Mouse (Mus musculus): Measurements from ENCODE around the gene Ehd2. TPM values are rescaled to one million over a fixed set of nuclear protein-coding genes. Genes with fewer than 3 reads are reported as not detected.

The Ehd2 gene
- total and polyA plus RNA-seq, 3 experiments = 0.15 to 0.38 (median 0.33) TPM

DNA sequence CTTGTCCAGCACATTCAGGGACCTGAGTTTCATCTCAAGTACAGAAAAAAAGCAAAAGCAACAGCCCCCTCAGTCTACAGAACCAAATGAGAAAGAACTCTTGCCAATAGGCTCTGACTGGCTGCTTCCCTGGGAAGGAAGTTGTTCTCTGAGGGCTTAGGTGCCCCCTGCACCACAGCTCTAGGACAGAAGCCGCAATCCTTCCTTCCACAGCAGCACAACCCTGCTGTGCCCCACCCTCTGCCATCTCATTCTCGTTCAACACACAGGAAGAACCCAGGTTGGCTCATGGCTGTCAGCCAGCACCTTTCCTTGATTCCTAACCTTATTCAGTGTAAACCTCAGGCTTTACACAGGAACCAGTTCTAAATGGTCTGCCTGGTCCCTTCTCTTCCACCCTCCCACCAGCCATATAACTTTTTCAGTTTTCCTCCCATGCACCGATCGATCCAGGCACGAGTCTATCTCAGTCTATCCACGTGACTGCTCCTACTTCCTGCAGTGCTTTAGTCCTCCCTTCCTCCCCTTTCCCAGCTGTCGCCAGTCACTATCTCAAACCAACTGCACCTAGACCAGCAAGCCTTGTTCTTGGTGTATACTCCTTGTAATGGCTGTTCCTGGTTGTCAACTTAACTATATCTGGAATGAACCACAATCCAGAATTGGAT lies 44.2 kb upstream of the Ehd2 start:
- H3K4me1 ChIP-seq (ENCODE audit: insufficient read depth, low read depth, low read length) = peaks cover 3% of the 10 kb centered on the region; the same call in 1 of the 2 replicates
- H3K9me3 ChIP-seq (replicated peaks) = no peaks in the 10 kb centered on the region
- H3K27me3 ChIP-seq (ENCODE audit: insufficient read depth, low read length) = no peaks in the 10 kb centered on the region
- H3K4me3 ChIP-seq (ENCODE audit: low read depth, low read length) = no peak overlapping the region
- no peak for ATAC-seq (ENCODE audit: extremely low read depth, insufficient number of reproducible peaks, low FRiP score, poor library complexity, severe bottlenecking)
- peaks cover 59% of the 10 kb centered on the region for H3K36me3 ChIP-seq (replicated peaks)
- no peak for DNase-seq (ENCODE audit: low spot score)
- TF ChIP-seq POLR2AphosphoS5 (IDR thresholded peaks at IDR 0.05; ENCODE audit: insufficient replicate concordance, low read depth, low read length) (no peak), CTCF (IDR thresholded peaks at IDR 0.05; ENCODE audit: low read depth, low read length) (no peak), TAL1 (conservative IDR thresholded peaks at IDR 0.05; ENCODE audit: low read depth, low read length) (no peak), GATA2 (IDR thresholded peaks at IDR 0.05; ENCODE audit: borderline replicate concordance, low read depth, low read length) (no peak), GATA1 (IDR thresholded peaks at IDR 0.05; ENCODE audit: borderline replicate concordance, low read length) (no peak)

GRCm38 (mm10) chr7:16010649-16011048 lies 43.3 kb upstream of the Ehd2 start:
- Histone ChIP-seq H3K36me3 (replicated peaks) (peaks cover 64% of the 10 kb centered on the region), H3K9me3 (replicated peaks) (no peaks in the 10 kb centered on the region), H3K4me3 (ENCODE audit: low read depth, low read length) (no peak overlapping the region), H3K27me3 (ENCODE audit: insufficient read depth, low read length) (no peaks in the 10 kb centered on the region), H3K4me1 (ENCODE audit: insufficient read depth, low read depth, low read length) (peaks cover 3% of the 10 kb centered on the region; the same call in 1 of the 2 replicates)
- no peak for TF ChIP-seq GATA1 (IDR thresholded peaks at IDR 0.05; ENCODE audit: borderline replicate concordance, low read length)
- ATAC-seq (ENCODE audit: extremely low read depth, insufficient number of reproducible peaks, low FRiP score, poor library complexity, severe bottlenecking) (no peak), DNase-seq (ENCODE audit: low spot score) (no peak)

- Histone ChIP-seq H3K4me1 (ENCODE audit: insufficient read depth, low read depth, low read length) (peaks cover 3% of the 10 kb centered on the region; the same call in 1 of the 2 replicates), H3K36me3 (replicated peaks) (peaks cover 62% of the 10 kb centered on the region), H3K9me3 (replicated peaks) (no peaks in the 10 kb centered on the region), H3K4me3 (ENCODE audit: low read depth, low read length) (no peak overlapping the region), H3K27me3 (ENCODE audit: insufficient read depth, low read length) (no peaks in the 10 kb centered on the region)
- TF ChIP-seq CTCF (IDR thresholded peaks at IDR 0.05; ENCODE audit: low read depth, low read length) (no peak), GATA2 (IDR thresholded peaks at IDR 0.05; ENCODE audit: borderline replicate concordance, low read depth, low read length) (no peak), GATA1 (IDR thresholded peaks at IDR 0.05; ENCODE audit: borderline replicate concordance, low read length) (no peak), TAL1 (conservative IDR thresholded peaks at IDR 0.05; ENCODE audit: low read depth, low read length) (no peak)
- DNase-seq (ENCODE audit: low spot score) (no peak), ATAC-seq (ENCODE audit: extremely low read depth, insufficient number of reproducible peaks, low FRiP score, poor library complexity, severe bottlenecking) (no peak)
Observed at GRCm38 (mm10) chr7:16009636-16010035, 42.3 kb upstream of the Ehd2 start.

DNA sequence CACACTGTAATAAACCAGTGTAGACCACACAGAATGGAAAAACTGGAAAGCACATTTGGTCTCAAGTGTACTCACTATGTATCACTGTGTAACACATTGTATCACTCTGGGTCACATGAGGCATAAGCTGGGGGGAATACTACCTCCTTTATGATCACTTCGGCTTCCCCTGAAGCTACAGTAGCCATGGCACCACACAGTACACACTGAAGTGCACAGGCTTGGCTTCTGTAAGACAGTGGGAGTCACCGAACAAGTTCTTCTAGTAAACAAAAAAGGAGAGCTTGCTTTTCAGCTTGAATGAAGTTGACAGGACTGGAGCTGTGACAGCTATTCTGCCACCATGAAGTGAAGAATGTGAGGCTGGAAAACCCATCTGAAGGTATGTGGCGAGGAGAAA lies 37.7 kb upstream of the Ehd2 start:
- Histone ChIP-seq H3K27me3 (ENCODE audit: insufficient read depth, low read length) (no peaks in the 10 kb centered on the region), H3K4me1 (ENCODE audit: insufficient read depth, low read depth, low read length) (peaks cover 33% of the 10 kb centered on the region), H3K9me3 (replicated peaks) (no peaks in the 10 kb centered on the region), H3K36me3 (replicated peaks) (peaks cover 59% of the 10 kb centered on the region), H3K4me3 (ENCODE audit: low read depth, low read length) (no peak overlapping the region)
- no peak for TF ChIP-seq GATA1 (IDR thresholded peaks at IDR 0.05; ENCODE audit: borderline replicate concordance, low read length)
- TF ChIP-seq TAL1 (conservative IDR thresholded peaks at IDR 0.05; ENCODE audit: low read depth, low read length) = no peak
- no peak for TF ChIP-seq POLR2AphosphoS5 (IDR thresholded peaks at IDR 0.05; ENCODE audit: insufficient replicate concordance, low read depth, low read length)
- TF ChIP-seq CTCF (IDR thresholded peaks at IDR 0.05; ENCODE audit: low read depth, low read length) = no peak
- no peak for TF ChIP-seq GATA2 (IDR thresholded peaks at IDR 0.05; ENCODE audit: borderline replicate concordance, low read depth, low read length)
- ATAC-seq (ENCODE audit: extremely low read depth, insufficient number of reproducible peaks, low FRiP score, poor library complexity, severe bottlenecking) (no peak), DNase-seq (ENCODE audit: low spot score) (no peak)

- peaks cover 33% of the 10 kb centered on the region for H3K4me1 ChIP-seq (ENCODE audit: insufficient read depth, low read depth, low read length)
- TF ChIP-seq GATA2 (IDR thresholded peaks at IDR 0.05; ENCODE audit: borderline replicate concordance, low read depth, low read length) (no peak), GATA1 (IDR thresholded peaks at IDR 0.05; ENCODE audit: borderline replicate concordance, low read length) (no peak), POLR2AphosphoS5 (IDR thresholded peaks at IDR 0.05; ENCODE audit: insufficient replicate concordance, low read depth, low read length) (no peak), TAL1 (conservative IDR thresholded peaks at IDR 0.05; ENCODE audit: low read depth, low read length) (no peak), CTCF (IDR thresholded peaks at IDR 0.05; ENCODE audit: low read depth, low read length) (no peak)
- H3K27me3 ChIP-seq (ENCODE audit: insufficient read depth, low read length) = no peaks in the 10 kb centered on the region
- no peaks in the 10 kb centered on the region for H3K9me3 ChIP-seq (replicated peaks)
- H3K36me3 ChIP-seq (replicated peaks) = peaks cover 58% of the 10 kb centered on the region
- ATAC-seq (ENCODE audit: extremely low read depth, insufficient number of reproducible peaks, low FRiP score, poor library complexity, severe bottlenecking) = no peak
- DNase-seq (ENCODE audit: low spot score) = no peak
- H3K4me3 ChIP-seq (ENCODE audit: low read depth, low read length) = no peak overlapping the region
Observed at GRCm38 (mm10) chr7:16004177-16004856, 37.0 kb upstream of the Ehd2 start.

GRCm38 (mm10) chr7:16003032-16003431 lies 35.7 kb upstream of the Ehd2 start:
- H3K27me3 ChIP-seq (ENCODE audit: insufficient read depth, low read length) = no peaks in the 10 kb centered on the region
- H3K4me1 ChIP-seq (ENCODE audit: insufficient read depth, low read depth, low read length) = peaks cover 33% of the 10 kb centered on the region
- no peak overlapping the region for H3K4me3 ChIP-seq (ENCODE audit: low read depth, low read length)
- no peak for ATAC-seq (ENCODE audit: extremely low read depth, insufficient number of reproducible peaks, low FRiP score, poor library complexity, severe bottlenecking)
- DNase-seq (ENCODE audit: low spot score) = no peak
- peaks cover 65% of the 10 kb centered on the region for H3K36me3 ChIP-seq (replicated peaks)
- TF ChIP-seq POLR2AphosphoS5 (IDR thresholded peaks at IDR 0.05; ENCODE audit: insufficient replicate concordance, low read depth, low read length) (no peak), GATA2 (IDR thresholded peaks at IDR 0.05; ENCODE audit: borderline replicate concordance, low read depth, low read length) (no peak), TAL1 (conservative IDR thresholded peaks at IDR 0.05; ENCODE audit: low read depth, low read length) (no peak), GATA1 (IDR thresholded peaks at IDR 0.05; ENCODE audit: borderline replicate concordance, low read length) (no peak), CTCF (IDR thresholded peaks at IDR 0.05; ENCODE audit: low read depth, low read length) (no peak)
- H3K9me3 ChIP-seq (replicated peaks) = no peaks in the 10 kb centered on the region
